Mouse (Mus musculus) midbrain, embryonic 11.5 days (tissue): ENCODE measurements at regions not wholly inside any gene's neighbourhood (a gene's known extent, or its start where the extent isn't known, plus 50 kb on each side); places are given as distances from the start of the nearest gene placed in this dataset.

Source experiments
- ATAC-seq: fragments of 200-750 bp; cut with Nextera tagmentation; 2 replicates; pipeline ENCODE4 v1.8.0; 2017; ENCODE audit warnings: moderate TSS enrichment, moderate library complexity; ENCODE audit not compliant: low FRiP score
- DNase-seq: peaks from one replicate; pipeline ENCODE4 v3.0.0; 2015; ENCODE audit warnings: low spot score; ENCODE audit errors: missing footprints
- H3K27ac ChIP-seq: fragments of 300-500 bp; sonication (generic); 2 replicates; pipeline ENCODE4 v1.5.1; 2014; ENCODE audit warnings: low read depth, low read length
- H3K27me3 ChIP-seq: fragments of 300-500 bp; sonication (generic); 2 replicates; pipeline ENCODE4 v1.6.1; 2014; ENCODE audit warnings: mild to moderate bottlenecking, low read length, moderate library complexity, mixed read lengths; ENCODE audit not compliant: control insufficient read depth, insufficient read depth
- H3K36me3 ChIP-seq: fragments of 300-500 bp; sonication (generic); 2 replicates; pipeline ENCODE4 v1.6.1; 2014; ENCODE audit warnings: mild to moderate bottlenecking, low read length, moderate library complexity, mixed read lengths; ENCODE audit not compliant: control insufficient read depth, insufficient read depth
- H3K4me1 ChIP-seq: fragments of 300-500 bp; sonication (generic); 2 replicates; pipeline ENCODE4 v1.6.1; 2014; ENCODE audit warnings: low read length; ENCODE audit not compliant: control insufficient read depth, insufficient read depth
- H3K4me2 ChIP-seq: fragments of 300-500 bp; sonication (generic); 2 replicates; pipeline ENCODE4 v1.6.1; 2014; ENCODE audit warnings: mild to moderate bottlenecking, moderate library complexity
- H3K4me3 ChIP-seq: fragments of 300-500 bp; sonication (generic); 2 replicates; pipeline ENCODE4 v1.5.1; 2014; ENCODE audit warnings: low read depth, low read length
- H3K9ac ChIP-seq: fragments of 300-500 bp; sonication (generic); 2 replicates; pipeline ENCODE4 v1.6.1; 2014; ENCODE audit warnings: low read length
- H3K9me3 ChIP-seq: fragments of 300-500 bp; sonication (generic); 2 replicates; pipeline ENCODE4 v1.6.1; 2016; ENCODE audit warnings: low read length; ENCODE audit not compliant: control insufficient read depth
- WGBS: fragments of 180-500 bp; shearing (Covaris S2); extraction: QIAGEN DNeasy Blood & Tissue Kit; methylation state at CpG from one replicate; pipeline ENCODE4 v1.1.7; 2014; 5-methylcytosine and 5-hydroxymethylcytosine counted together

GRCm38 (mm10) chr1:151125028-151125659, 57.2 kb upstream of the Gm47985 start:
- Histone ChIP-seq H3K4me3 (no peak overlapping the region), H3K4me2 (no peak overlapping the region), H3K27ac (no peak overlapping the region), H3K9ac (no peak overlapping the region), H3K9me3 (no peaks in the 10 kb centered on the region), H3K27me3 (no peaks in the 10 kb centered on the region), H3K36me3 (no peaks in the 10 kb centered on the region), H3K4me1 (no peaks in the 10 kb centered on the region)
- ATAC-seq (no peak), DNase-seq (no peak)
- WGBS, result 88% methylated on average over 9 of the region's 9 CpGs

- Histone ChIP-seq H3K4me1 (no peaks in the 10 kb centered on the region), H3K9ac (no peak overlapping the region), H3K36me3 (no peaks in the 10 kb centered on the region), H3K4me3 (no peak overlapping the region), H3K4me2 (no peak overlapping the region), H3K27me3 (no peaks in the 10 kb centered on the region), H3K9me3 (no peaks in the 10 kb centered on the region), H3K27ac (no peak overlapping the region)
- ATAC-seq, result no peak
- no peak for DNase-seq
- WGBS, result 79% methylated on average over 3 of the region's 3 CpGs
These were observed 56.4 kb upstream of the Gm47985 start for GRCm38 (mm10) chr1:151125764-151126485.

GRCm38 (mm10) chr1:151126756-151127155, 55.6 kb upstream of the Gm47985 start:
- ATAC-seq (no peak), DNase-seq (no peak)
- no peak overlapping the region for H3K4me2 ChIP-seq
- H3K27ac ChIP-seq, result no peak overlapping the region
- H3K9ac ChIP-seq, result no peak overlapping the region
- 64% methylated on average over 1 of the region's 1 CpGs for WGBS
- no peak overlapping the region for H3K4me3 ChIP-seq
- no peaks in the 10 kb centered on the region for H3K9me3 ChIP-seq
- H3K27me3 ChIP-seq, result no peaks in the 10 kb centered on the region
- no peaks in the 10 kb centered on the region for H3K4me1 ChIP-seq
- H3K36me3 ChIP-seq, result no peaks in the 10 kb centered on the region

- Histone ChIP-seq H3K9me3 (no peaks in the 10 kb centered on the region), H3K4me2 (no peak overlapping the region), H3K4me1 (no peaks in the 10 kb centered on the region), H3K36me3 (no peaks in the 10 kb centered on the region), H3K4me3 (no peak overlapping the region), H3K9ac (no peak overlapping the region), H3K27ac (no peak overlapping the region), H3K27me3 (no peaks in the 10 kb centered on the region)
- ATAC-seq, result no peak
- 85% methylated on average over 5 of the region's 5 CpGs for WGBS
- DNase-seq, result no peak
These were observed 54.3 kb upstream of the Gm47985 start for GRCm38 (mm10) chr1:151128005-151128404.

GRCm38 (mm10) chr1:151128955-151129354, 53.4 kb upstream of the Gm47985 start:
- no peak overlapping the region for H3K27ac ChIP-seq
- no peaks in the 10 kb centered on the region for H3K27me3 ChIP-seq
- no peak for DNase-seq
- H3K4me1 ChIP-seq, result no peaks in the 10 kb centered on the region
- H3K9ac ChIP-seq, result no peak overlapping the region
- no peak overlapping the region for H3K4me2 ChIP-seq
- no peak overlapping the region for H3K4me3 ChIP-seq
- H3K36me3 ChIP-seq, result no peaks in the 10 kb centered on the region
- ATAC-seq, result no peak
- H3K9me3 ChIP-seq, result no peaks in the 10 kb centered on the region

GRCm38 (mm10) chr1:151130036-151130435, 52.3 kb upstream of the Gm47985 start:
- Histone ChIP-seq H3K9ac (no peak overlapping the region), H3K36me3 (no peaks in the 10 kb centered on the region), H3K27me3 (no peaks in the 10 kb centered on the region), H3K4me3 (no peak overlapping the region), H3K4me2 (no peak overlapping the region), H3K27ac (no peak overlapping the region), H3K4me1 (no peaks in the 10 kb centered on the region), H3K9me3 (no peaks in the 10 kb centered on the region)
- DNase-seq (no peak), ATAC-seq (no peak)
- WGBS, result 81% methylated on average over 6 of the region's 6 CpGs

GRCm38 (mm10) chr1:151130845-151131626, 51.3 kb upstream of the Gm47985 start:
- Histone ChIP-seq H3K27me3 (no peaks in the 10 kb centered on the region), H3K4me2 (no peak overlapping the region), H3K4me3 (no peak overlapping the region), H3K27ac (no peak overlapping the region), H3K36me3 (no peaks in the 10 kb centered on the region), H3K9ac (no peak overlapping the region), H3K9me3 (no peaks in the 10 kb centered on the region), H3K4me1 (no peaks in the 10 kb centered on the region)
- no peak for DNase-seq
- no peak for ATAC-seq
- WGBS, result 84% methylated on average over 5 of the region's 5 CpGs

GRCm38 (mm10) chr1:151131627-151132284, 50.6 kb upstream of the Gm47985 start:
- Histone ChIP-seq H3K4me1 (no peaks in the 10 kb centered on the region), H3K9ac (no peak overlapping the region), H3K27me3 (no peaks in the 10 kb centered on the region), H3K4me2 (no peak overlapping the region), H3K4me3 (no peak overlapping the region), H3K36me3 (no peaks in the 10 kb centered on the region), H3K9me3 (no peaks in the 10 kb centered on the region), H3K27ac (no peak overlapping the region)
- DNase-seq (no peak), ATAC-seq (no peak)
- 81% methylated on average over 4 of the region's 4 CpGs for WGBS
